Mouse (Mus musculus) liver, embryonic 14 days (tissue): ENCODE results near the gene Gas7. TPM values are rescaled to one million over a fixed set of nuclear protein-coding genes. Genes with fewer than 3 reads are reported as not detected.

Experiments used
- polyA plus RNA-seq: library from polyadenylated mRNA; depleted of rRNA; stranded (reverse); fragments of >200 nt; gene quantifications from 2 replicates; pipeline ENCODE4 v1.2.3, GENCODE M21; 2012; rRNA removed

Gene Gas7
- 0.49 and 0.54 TPM in 2 replicates for polyA plus RNA-seq

GRCm38 (mm10) chr11:67454874-67455526 is at the start of gene Gas7:
Gene Gas7 (plus strand): TSS chr11:67455437.

GRCm38 (mm10) chr11:67694703-67695376 is 239.6 kb downstream of the Gas7 start, which contains the start of gene Rcvrn:
Gene Rcvrn (plus strand): TSS chr11:67695326.

Other genes with a start within 250 kb of the Gas7 start
- gene Myh4, start 217.4 kb upstream of the Gas7 start, polyA plus RNA-seq = 0.01 TPM in 1 of 2 replicates, not detected in the other
- gene Myh8, start 178.3 kb upstream of the Gas7 start, polyA plus RNA-seq = 0.02 and 2.3 TPM in 2 replicates
- gene Myh13, start 133.8 kb upstream of the Gas7 start, polyA plus RNA-seq = 0.01 and 0.02 TPM in 2 replicates
- 0.02 TPM in 1 of 2 replicates, not detected in the other for gene Rcvrn, start 239.9 kb downstream of the Gas7 start, polyA plus RNA-seq